Mouse (Mus musculus) retina, embryonic 14.5 days (tissue): ENCODE results near the gene Dcakd.

ENCODE experiments used
- DNase-seq: peaks from one replicate; pipeline ENCODE4 v3.0.0-alpha.2; 2015; ENCODE audit warnings: low spot score

Dcakd gene

GRCm38 (mm10) chr11:103005254-103005981 is 22.7 kb downstream of the Dcakd start:
- DNase-seq: no peak

DNA sequence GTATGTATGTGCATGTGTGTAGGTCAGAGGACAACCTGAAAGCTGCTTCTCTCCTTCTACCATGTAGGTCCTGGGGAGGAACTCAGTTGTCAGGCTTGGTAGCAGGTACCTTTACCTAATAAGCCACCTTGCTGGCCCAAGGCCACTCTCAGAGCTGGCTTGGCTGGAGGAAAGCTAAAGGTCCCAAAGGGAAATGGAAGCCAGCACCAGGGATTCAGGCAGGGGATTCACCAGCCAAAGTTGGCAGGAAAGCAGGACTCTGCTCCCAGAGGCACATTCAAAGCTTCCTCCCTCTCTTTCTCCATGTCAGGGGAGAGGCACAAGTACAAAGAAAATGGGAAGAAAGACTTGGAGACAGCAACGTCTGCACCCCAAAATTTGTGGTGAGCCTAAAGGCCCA is 23.3 kb downstream of the Dcakd start:
- DNase-seq: no peak

GRCm38 (mm10) chr11:103003210-103003609 is 24.9 kb downstream of the Dcakd start:
- no peak for DNase-seq

GRCm38 (mm10) chr11:103001063-103001462 is 27.1 kb downstream of the Dcakd start:
- DNase-seq: no peak

- DNase-seq: no peak
These were observed 28.0 kb downstream of the Dcakd start for GRCm38 (mm10) chr11:103000111-103000510.

DNA sequence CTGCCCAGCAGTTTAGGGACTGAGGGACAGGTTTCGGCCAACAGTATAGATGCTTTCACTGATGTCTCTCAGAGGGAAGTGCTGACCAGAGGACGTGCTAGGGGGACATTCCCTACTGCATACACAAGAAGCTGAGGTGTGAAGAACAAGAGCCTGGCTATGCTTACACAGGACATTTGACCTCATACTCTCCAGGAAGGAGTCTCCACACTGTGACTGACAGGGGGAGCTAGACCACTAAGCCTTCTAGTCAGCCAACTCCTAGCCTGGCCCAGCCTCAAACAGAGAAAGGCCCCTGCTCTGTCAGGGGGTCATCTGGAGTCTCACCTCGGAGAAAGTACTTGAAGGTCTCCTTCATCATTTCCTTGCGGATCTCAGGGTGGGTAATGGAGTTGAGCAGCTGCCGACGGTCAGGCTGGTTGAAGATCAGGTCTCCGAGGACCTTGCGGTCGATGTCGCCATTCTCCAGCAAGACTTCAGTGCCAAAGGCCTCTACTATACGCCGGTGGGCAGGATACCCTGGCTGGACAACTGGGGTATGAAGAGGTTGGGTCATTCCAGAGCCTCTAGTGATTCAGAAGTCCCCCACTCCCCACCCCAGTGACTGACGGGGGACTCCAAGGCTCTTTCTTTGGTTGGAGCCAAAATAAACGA is 28.7 kb downstream of the Dcakd start:
- no peak for DNase-seq

DNA sequence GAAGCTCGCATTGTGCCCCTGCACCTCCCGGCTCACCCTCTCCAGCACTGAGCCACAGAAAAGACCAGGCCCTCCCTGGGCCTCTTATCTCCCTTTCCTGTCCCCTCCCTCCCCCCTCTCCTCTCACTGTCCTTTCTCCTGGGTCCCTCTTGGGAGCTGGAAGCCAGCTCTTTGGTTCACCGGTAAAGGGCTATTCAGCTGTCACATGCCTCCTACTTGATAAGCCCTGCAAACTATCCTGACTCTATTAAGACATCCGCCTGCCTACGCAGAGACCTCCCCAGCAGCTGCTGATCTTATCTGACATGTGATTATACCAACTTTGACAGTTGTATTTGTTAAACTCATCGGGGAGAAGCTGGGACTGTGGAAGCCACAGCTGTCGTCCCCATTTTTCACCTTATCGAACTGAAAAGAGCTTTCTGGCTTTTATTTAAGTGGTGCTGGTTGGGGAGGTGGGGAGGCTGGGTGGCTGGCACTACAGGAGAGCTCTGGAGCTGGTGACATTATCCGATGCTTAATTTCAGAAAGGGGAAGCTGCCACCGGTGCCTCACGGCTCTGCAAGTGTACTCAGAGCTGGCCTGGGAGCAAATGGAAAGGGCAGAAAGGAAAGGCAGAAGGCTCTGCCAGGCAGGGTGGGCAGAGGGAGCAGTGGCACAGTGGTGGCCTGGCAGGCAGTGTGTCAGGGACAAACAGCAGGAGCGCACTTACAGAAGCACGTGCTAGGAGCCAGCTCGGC is 29.4 kb downstream of the Dcakd start:
- peak; percentile 55 for DNase-seq

GRCm38 (mm10) chr11:102998254-102998576 is 29.9 kb downstream of the Dcakd start:
- no peak for DNase-seq

- no peak for DNase-seq
These were observed 31.0 kb downstream of the Dcakd start for GRCm38 (mm10) chr11:102996991-102997770.

DNA sequence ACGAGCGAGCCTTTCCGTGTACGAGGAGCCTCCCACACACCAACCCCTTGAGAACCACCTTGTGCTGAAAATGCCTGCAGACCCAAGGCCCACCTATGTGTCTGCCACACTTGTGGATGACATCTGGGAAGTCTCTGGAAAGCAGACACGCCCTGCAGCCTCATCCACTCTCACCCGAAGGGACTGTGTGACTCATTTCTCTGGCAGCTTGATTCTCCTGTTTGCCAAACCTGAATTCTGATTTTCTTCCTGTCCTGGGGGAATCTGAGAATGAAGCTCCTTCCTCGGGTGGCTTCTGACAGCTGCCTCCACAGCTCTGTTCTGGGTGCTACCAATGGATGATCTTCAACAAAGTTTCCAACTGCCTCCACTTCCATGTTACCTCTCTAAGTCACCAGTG is 31.7 kb downstream of the Dcakd start:
- DNase-seq: no peak

DNA sequence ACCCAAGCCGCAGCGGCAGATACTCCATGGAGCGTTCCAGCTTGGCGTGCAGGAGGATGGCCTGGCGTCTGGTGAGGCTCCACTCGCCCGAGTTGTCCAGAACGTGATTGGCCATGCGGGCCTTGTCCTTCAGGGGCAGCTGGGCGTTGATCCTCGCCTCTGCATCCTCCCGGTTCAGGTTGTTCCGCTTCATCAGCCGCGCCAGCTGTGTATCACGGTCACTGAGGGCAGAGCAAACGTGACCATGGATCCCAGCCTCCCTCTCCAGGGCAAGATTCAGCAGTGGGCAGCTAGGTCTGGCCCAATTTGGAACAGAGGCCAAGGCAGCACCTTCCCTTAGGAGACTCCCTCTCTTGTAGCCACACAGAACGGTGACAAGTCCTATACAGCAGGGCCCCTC is 33.2 kb downstream of the Dcakd start:
- no peak for DNase-seq

DNA sequence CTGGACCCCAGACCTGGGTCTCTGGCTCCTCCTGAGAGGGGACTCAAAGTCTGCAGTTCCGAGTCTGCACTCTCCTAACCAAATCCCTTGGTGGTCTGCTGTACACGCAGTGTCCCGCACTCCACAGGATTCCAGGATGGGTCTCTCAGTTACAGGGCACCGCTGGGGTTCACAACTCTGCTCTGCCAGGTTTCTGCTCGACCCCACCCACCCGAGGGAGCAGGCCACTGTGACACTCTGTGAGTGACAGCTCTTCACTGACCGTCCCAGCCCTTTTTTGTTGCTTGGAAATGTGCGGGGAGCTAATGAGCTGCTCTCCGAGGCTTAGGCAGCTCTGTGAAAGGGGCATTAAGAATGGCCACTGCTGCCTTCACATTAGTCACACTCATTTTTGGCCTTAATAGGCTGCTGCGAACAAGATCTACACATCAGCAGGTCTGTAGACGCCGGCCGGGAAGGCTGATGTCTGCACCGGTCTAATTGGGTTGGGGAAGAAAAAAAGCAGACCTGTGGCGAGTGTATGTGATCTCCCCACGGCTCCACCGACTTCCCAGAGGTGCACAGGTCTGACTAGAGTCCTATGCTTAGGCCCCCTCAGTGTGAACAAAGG is 34.6 kb downstream of the Dcakd start:
- no peak for DNase-seq

DNA sequence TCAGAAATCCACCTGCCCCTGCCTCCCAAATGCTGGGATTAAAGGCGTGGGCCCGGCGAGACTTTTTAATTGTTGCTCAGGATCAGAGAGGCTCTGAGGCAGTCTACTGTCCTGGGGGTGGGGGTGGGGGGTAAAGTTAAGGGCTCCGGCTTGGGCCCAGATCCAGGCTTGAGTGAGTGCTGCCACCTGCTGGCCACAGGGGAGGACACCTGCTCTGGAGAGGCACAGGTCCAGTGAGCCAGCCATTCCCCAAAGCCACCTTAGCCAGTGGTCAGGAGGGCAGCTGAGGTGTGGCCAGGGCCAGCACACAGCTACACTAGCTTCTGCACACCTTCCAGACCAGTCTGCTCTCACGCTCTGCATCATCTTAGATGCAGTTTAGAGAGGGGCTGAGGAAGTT is 35.2 kb downstream of the Dcakd start:
- DNase-seq: peak; percentile 89

- peak; percentile 54 for DNase-seq
These were observed 36.5 kb downstream of the Dcakd start for GRCm38 (mm10) chr11:102991681-102992080.

- DNase-seq: peak; percentile 52
These were observed 37.9 kb downstream of the Dcakd start for GRCm38 (mm10) chr11:102990152-102990663.

GRCm38 (mm10) chr11:102989641-102990151 is 38.4 kb downstream of the Dcakd start:
- no peak for DNase-seq

- DNase-seq: no peak
These were observed 43.0 kb downstream of the Dcakd start for GRCm38 (mm10) chr11:102985160-102985559.

DNA sequence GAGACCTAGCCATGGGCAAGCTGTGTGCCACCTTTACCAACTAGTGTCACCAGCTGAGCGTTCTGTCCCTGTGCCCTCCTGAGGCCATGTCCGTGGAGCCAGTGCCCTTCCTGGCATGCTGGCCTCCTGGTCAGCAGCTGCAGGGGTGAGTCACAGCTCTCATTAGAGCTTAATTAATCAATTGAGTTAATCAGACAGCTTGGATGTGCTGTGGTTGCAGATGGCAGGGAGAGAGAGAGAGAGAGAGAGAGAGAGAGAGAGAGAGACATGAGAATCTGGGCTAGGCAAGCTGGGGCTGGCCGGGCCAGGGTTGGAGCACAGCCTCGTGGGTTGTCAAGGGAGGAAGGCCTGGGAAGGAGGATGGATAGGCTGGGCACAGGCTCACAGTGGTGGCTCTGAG is 43.5 kb downstream of the Dcakd start:
- peak; percentile 32 for DNase-seq

- DNase-seq: no peak
These were observed 44.0 kb downstream of the Dcakd start for GRCm38 (mm10) chr11:102984086-102984485.

GRCm38 (mm10) chr11:102981151-102981890 is 46.8 kb downstream of the Dcakd start:
- no peak for DNase-seq
